Mouse (Mus musculus) ES-E14 (cell line): Measurements from ENCODE around the gene Med6. TPM values are rescaled to one million over a fixed set of nuclear protein-coding genes. Genes with fewer than 3 reads are reported as not detected.

ENCODE experiments used
- DNase-seq: peaks from one replicate; pipeline ENCODE4 v3.0.0-alpha.2; 2013; ENCODE audit warnings: low read depth, low spot score
- H3K27ac ChIP-seq: 2 replicates; pipeline ENCODE4 v1.5.1; 2012; ENCODE audit warnings: low read depth, mild to moderate bottlenecking, low read length, moderate library complexity, mixed read lengths; ENCODE audit not compliant: poor library complexity, insufficient read depth, severe bottlenecking
- H3K36me3 ChIP-seq: 2 replicates; pipeline ENCODE4 v1.6.1; 2012; ENCODE audit warnings: mild to moderate bottlenecking, low read length, moderate library complexity, mixed read lengths; ENCODE audit not compliant: control insufficient read depth, poor library complexity, insufficient read depth, severe bottlenecking
- H3K4me1 ChIP-seq, 2 experiments: fragments of 150-350 bp in 1 of 2; sonication (generic) in 1 of 2; 2 replicates each; pipeline ENCODE4 v1.6.1; 2012; ENCODE audit warnings: low read length in 2 of 2, mild to moderate bottlenecking in 1 of 2, mixed read lengths in 1 of 2; ENCODE audit not compliant: control insufficient read depth in 2 of 2, insufficient read depth in 2 of 2, poor library complexity in 1 of 2
- H3K4me3 ChIP-seq, 2 experiments: fragments of 150-350 bp in 1 of 2; sonication (generic) in 1 of 2; 2 replicates each; pipeline ENCODE4 v1.5.1; 2012; ENCODE audit warnings: low read length in 2 of 2, low read depth in 1 of 2, mild to moderate bottlenecking in 1 of 2, mixed read lengths in 1 of 2; ENCODE audit not compliant: insufficient read depth in 1 of 2, poor library complexity in 1 of 2, severe bottlenecking in 1 of 2
- H3K9ac ChIP-seq: 2 replicates; pipeline ENCODE4 v1.6.1; 2012; ENCODE audit warnings: low read depth, mild to moderate bottlenecking, low read length, mixed read lengths; ENCODE audit not compliant: poor library complexity, insufficient read depth, severe bottlenecking
- H3K9me3 ChIP-seq: fragments of 150-350 bp; sonication (generic); 2 replicates; pipeline ENCODE4 v1.6.1; 2012; ENCODE audit warnings: low read depth, mild to moderate bottlenecking, low read length; ENCODE audit not compliant: control insufficient read depth, insufficient read depth
- CHD2 ChIP-seq: IDR thresholded peaks from 2 replicates; pipeline ENCODE4 v1.6.1; 2014; ENCODE audit warnings: mild to moderate bottlenecking, low read depth, low read length, inconsistent platforms
- HCFC1 ChIP-seq: IDR thresholded peaks from 2 replicates; pipeline ENCODE4 v1.6.1; 2012; ENCODE audit warnings: low read length, inconsistent platforms, borderline replicate concordance; ENCODE audit not compliant: insufficient read depth
- MAFK ChIP-seq: IDR thresholded peaks from 2 replicates; pipeline ENCODE4 v1.6.1; 2014; ENCODE audit warnings: mild to moderate bottlenecking, low read depth, low read length, inconsistent platforms; ENCODE audit not compliant: insufficient read depth
- ZC3H11A ChIP-seq: IDR thresholded peaks from 2 replicates; pipeline ENCODE4 v1.6.1; 2012; ENCODE audit warnings: low read depth, mild to moderate bottlenecking, inconsistent platforms, low read length, borderline replicate concordance
- ZNF384 ChIP-seq: IDR thresholded peaks from 2 replicates; pipeline ENCODE4 v1.6.1; 2012; ENCODE audit warnings: low read depth, low read length, inconsistent platforms
- in situ Hi-C, 2 experiments: fragments of 600-800 bp; cut with MboI; formaldehyde crosslinking; loops; one replicate each; pipeline ENCODE4 v1.15.1; 2025; ENCODE audit warnings: low sequenced_read_pairs in 2 of 2, inconsistent platforms in 1 of 2; ENCODE audit not compliant: unreplicated experiment in 2 of 2
- total RNA-seq: library from RNA; depleted of rRNA; stranded (reverse); fragments of 300-350 nt; gene quantifications from 2 replicates; pipeline ENCODE4 v1.2.3, GENCODE M21; 2012

The Med6 gene
- total RNA-seq, 1 experiment, result 65.2 TPM

DNA sequence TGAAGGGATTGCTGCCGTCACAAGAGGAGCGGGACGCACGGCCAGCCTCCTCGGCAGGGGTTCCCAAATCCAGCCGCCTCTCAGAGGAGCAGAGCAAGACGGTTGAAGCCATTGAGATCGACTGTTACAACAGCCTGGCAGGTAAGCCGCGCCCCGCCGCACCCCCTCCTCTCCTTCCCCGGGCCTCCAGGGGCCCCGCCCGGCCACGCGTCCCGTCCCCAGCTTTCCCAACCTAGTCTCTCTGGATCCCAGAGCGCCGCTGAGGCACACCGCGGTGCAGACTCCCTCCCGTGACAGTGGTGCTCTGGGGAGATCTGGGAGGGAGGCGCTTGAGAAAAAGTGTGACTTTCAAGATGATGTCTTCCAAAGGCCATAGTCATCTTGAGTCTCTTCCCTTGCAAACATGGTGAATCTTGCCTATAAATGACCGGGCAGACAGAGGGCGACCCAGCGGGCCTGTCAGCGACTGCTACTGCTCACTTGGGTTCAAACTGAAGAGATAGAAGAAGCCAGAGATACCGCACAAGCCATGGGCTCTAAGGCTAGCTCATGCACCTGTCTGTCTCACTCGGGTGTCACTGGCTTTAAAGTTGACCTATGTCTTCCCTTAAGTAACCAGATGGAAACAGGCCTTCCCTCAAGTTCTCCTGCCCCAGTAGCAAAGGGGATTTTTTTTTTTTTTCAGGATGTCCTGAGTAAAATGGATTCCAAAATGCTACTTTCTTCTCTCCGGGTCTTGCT is 37.0 kb upstream of the Med6 start:
- in situ Hi-C loops, result no loop called here
- TF ChIP-seq MAFK, result no peak
- no peak for TF ChIP-seq ZNF384
- TF ChIP-seq CHD2, result no peak
- TF ChIP-seq ZC3H11A, result no peak
- TF ChIP-seq HCFC1, result no peak
- Histone ChIP-seq H3K36me3 (no peaks in the 10 kb centered on the region; the same call in 1 of the 2 replicates), H3K27ac (no peak overlapping the region), H3K9ac (peak overlapping the region; percentile 75), H3K4me3 (peak overlapping the region; percentile 83 to 89), H3K4me1 (peaks cover 0 to 2% of the 10 kb centered on the region in 2 experiments; a peak in 1 of 4 replicates), H3K9me3 (no peaks in the 10 kb centered on the region)
- DNase-seq, result peak; percentile 46

- DNase-seq, result peak; percentile 55
- TF ChIP-seq HCFC1 (no peak), MAFK (no peak), ZC3H11A (no peak), CHD2 (no peak), ZNF384 (no peak)
- H3K4me3 ChIP-seq, result peak within 1 kb of the TSS; percentile 83 to 89
- H3K27ac ChIP-seq, result no peak within 1 kb of the TSS
- H3K9ac ChIP-seq, result peak within 1 kb of the TSS; percentile 75
- no peaks in the 10 kb centered on the region for H3K9me3 ChIP-seq
- H3K4me1 ChIP-seq, result peaks cover 0 to 2% of the 10 kb centered on the region in 2 experiments; a peak in 1 of 4 replicates
- in situ Hi-C loops, result no loop called here
- H3K36me3 ChIP-seq, result no peaks in the 10 kb centered on the region; the same call in 1 of the 2 replicates
Observed at GRCm38 (mm10) chr12:81630915-81631660, 36.3 kb upstream of the Med6 start, which contains the start of gene Ttc9. Gene Ttc9 (plus strand): TSS chr12:81631249.

DNA sequence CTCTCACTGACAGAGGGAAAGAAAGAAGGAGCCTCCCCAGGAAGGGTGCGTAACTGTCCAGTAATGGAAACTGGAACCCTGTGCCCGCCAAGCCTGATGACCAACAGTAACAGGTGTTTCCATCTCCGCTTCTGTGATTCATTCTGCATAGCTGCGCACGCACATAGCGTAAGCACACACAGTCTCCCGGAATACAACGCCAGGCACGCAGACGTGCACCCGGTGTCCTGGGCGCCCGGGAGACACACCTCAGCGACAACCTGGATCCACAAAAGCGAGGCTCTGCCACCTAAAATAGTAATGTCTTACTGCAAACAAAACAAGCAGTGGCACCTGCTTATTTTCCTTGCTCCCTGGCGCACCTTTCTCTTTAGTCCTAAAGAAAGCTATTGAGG is 35.7 kb upstream of the Med6 start:
- in situ Hi-C loops, result no loop called here
- Histone ChIP-seq H3K4me1 (peaks cover 0 to 2% of the 10 kb centered on the region in 2 experiments; a peak in 1 of 4 replicates), H3K9me3 (no peaks in the 10 kb centered on the region), H3K36me3 (no peaks in the 10 kb centered on the region; the same call in 1 of the 2 replicates), H3K4me3 (peak overlapping the region; percentile 83 to 89), H3K9ac (no peak overlapping the region), H3K27ac (no peak overlapping the region)
- DNase-seq, result peak; percentile 36
- TF ChIP-seq MAFK, result no peak
- TF ChIP-seq CHD2, result no peak
- TF ChIP-seq HCFC1, result no peak
- no peak for TF ChIP-seq ZC3H11A
- TF ChIP-seq ZNF384, result no peak

DNA sequence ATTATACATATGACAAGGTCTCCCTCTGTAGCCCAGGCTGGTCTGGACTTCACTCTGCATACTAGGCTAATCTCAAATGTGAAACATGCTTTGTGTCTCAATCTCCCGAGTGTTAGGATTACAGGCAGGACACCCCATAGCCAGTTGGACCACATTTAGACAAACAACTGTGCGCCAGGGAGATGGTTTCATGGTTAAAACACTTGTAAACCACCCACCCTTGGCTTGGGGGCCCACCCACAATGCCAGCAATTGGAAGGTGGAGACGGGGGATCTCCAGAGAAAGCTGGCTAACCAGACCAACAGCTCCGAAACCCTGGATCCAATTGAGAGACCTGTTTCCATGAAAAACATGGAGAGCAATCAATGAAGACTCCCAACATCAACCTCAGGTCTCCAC is 33.3 kb upstream of the Med6 start:
- TF ChIP-seq MAFK (no peak), ZC3H11A (no peak), ZNF384 (no peak), CHD2 (no peak), HCFC1 (no peak)
- H3K27ac ChIP-seq, result no peak overlapping the region
- H3K4me1 ChIP-seq, result peaks cover 0 to 2% of the 10 kb centered on the region in 2 experiments; a peak in 1 of 4 replicates
- no peak for DNase-seq
- H3K36me3 ChIP-seq, result no peaks in the 10 kb centered on the region
- no peaks in the 10 kb centered on the region for H3K9me3 ChIP-seq
- H3K9ac ChIP-seq, result no peak overlapping the region
- in situ Hi-C loops, result no loop called here
- no peak overlapping the region for H3K4me3 ChIP-seq
